Mouse (Mus musculus) cerebellum, adult (tissue): ENCODE results near the gene Sctr.
A peak's percentile ranks its signal among the peaks of the same experiment; 100 is the strongest.

ENCODE experiments used
- ATAC-seq: cut with Nextera tagmentation; 2 replicates; pipeline ENCODE4 v1.9.2; 2017; ENCODE audit warnings: mild to moderate bottlenecking, moderate library complexity, mixed read lengths; ENCODE audit not compliant: insufficient number of reproducible peaks, low FRiP score, low TSS enrichment

The Sctr gene

DNA sequence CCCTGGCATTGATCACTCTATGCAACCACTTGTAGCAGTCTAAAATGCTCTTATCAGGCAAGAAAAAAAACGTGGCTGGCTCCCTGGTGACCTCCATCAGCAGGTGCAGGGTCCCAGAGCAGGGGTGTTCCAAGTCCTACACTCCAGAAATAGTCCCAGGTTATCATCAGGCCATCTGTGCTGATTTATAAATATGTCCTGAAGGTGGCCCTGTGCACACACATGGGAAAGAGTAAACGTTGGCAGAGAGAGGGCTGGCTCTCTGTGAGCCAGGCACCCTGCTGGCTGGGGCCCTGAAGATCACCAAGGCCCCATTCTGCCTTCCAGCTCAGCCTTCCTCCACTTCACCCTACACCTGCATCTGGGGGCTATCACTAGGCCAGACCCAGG lies 18.4 kb downstream of the Sctr start:
- ATAC-seq = no peak

GRCm38 (mm10) chr1:120027693-120028092 lies 21.0 kb downstream of the Sctr start:
- ATAC-seq = no peak

DNA sequence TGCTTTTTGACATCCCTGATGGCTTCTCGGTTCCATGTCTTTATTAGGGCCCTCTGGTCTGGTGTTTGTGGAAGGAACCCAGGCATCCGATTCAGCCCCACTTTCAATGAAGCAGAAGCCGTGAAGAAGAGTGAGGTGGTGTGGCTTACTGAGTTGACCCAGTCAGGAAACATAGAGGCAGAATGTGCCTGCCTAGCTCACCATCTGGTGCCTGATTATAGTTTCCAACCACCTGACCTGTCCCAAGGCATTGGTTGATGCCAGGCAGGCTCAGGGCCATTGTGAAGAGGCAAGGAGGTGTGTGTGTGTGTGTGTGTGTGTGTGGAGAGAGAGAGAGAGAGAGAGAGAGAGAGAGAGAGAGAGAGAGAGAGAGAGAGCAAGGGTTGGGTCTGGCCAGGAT lies 23.8 kb downstream of the Sctr start:
- peak; percentile 47 for ATAC-seq

DNA sequence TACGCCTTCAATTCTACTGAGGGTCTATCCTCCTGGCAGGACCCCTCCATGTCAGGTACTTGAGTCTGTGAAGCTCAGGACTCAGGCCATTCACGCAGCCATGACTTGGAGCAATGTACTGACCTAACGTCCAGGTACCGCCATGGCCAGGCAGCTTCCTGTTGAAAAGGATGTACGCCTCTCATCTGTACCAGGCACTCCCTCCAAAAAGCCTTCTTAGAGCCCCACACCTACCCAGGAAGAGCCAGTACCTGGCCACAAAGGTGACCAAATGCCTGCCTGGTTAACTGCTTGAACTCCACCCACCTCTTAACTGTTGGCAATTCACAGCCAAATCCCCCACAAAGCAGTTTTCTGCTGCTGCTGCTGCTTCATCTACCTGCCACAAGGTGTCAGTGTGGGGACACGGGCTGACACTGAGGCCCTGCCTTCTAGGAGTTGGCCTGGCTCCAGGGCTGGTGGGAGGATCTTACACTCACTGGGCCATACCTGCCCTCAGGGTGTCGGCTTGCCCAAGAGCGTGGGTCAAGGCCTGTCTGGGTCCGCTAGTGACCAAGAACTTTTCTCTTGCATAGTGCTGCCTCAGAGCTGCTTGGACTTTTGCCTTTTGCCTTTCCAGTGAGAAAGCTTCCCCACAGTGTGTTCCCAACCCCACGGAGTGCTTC lies 26.2 kb downstream of the Sctr start:
- peak; percentile 38; the same call in 1 of the 2 replicates for ATAC-seq

GRCm38 (mm10) chr1:120033469-120033854 lies 26.8 kb downstream of the Sctr start:
- no peak for ATAC-seq

DNA sequence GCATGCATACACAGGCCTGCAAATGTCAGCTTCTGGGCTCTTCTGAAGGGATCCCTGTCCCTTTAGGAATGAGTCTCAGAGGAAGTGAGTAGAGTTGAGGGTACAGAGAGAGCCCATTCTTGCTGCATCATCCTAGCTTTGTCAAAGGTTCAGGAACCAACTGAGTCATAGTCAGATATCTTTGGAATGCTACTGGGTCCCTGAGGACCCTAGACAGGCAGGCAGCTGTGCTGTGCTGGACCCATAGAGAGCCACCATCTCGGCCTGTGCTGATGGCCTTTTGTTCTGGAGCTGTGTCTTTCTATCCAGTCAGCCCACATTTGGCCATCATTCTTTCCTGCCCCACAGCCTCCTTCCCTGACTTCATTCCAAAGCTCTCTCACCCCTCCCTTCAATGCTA lies 28.1 kb downstream of the Sctr start:
- ATAC-seq = no peak

- no peak for ATAC-seq
These were observed 28.9 kb downstream of the Sctr start for GRCm38 (mm10) chr1:120035456-120036034.

DNA sequence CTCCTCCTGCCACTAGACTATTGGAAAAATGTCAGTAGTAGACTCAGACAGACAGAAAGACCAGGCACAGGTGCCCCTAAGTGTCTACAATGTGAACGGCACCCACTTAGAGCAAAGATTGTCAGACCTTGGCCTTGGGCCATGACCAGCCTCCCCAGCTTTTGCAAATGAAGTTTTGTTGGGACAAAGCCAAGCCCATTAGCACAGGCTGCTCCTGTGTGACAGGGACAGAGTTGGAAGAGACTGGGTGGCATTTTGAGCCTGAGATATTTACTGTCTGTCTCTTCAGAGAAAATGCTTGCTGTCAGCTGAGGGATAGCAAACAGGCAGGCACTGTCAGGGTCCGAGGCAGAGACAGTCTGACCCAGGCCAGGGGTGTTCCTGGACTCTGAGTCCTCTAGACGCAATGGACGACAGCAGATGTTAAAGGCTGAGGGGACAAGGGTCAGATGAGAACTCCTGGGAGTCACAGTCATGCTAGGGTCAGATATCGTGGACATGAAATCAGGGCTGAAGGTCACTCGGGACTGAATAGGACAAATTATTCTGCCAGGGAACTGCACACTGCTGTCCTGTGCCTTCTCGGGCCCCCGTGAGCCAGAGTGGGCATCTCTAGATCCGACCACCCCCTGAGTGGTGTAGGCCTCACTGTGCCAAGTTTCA lies 30.5 kb downstream of the Sctr start:
- no peak for ATAC-seq

DNA sequence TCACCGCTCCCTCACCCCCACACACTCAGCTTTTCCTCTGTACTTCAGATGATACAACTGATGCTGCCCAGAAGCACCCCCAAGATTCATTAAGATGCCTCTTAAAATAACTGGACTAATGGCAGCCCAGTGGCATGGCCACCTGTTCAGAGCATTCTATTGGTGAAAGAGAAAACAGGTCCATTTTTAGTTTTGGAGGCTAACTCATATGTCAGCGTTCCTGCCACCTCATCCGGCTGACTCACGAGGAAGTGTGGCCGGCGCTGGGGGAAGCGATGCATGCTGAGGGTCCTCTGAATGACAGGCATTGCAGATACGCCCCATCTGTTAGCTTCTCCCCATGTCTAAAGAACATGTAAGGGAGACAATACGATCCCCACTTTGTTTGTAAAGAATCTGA lies 31.9 kb downstream of the Sctr start:
- ATAC-seq = no peak

GRCm38 (mm10) chr1:120042421-120042820 lies 35.7 kb downstream of the Sctr start:
- no peak for ATAC-seq

- ATAC-seq = no peak
These were observed 37.9 kb downstream of the Sctr start for GRCm38 (mm10) chr1:120044584-120044983.

GRCm38 (mm10) chr1:120047325-120047724 lies 40.6 kb downstream of the Sctr start:
- no peak for ATAC-seq

- ATAC-seq = no peak
These were observed 44.4 kb downstream of the Sctr start for GRCm38 (mm10) chr1:120051070-120051469.

DNA sequence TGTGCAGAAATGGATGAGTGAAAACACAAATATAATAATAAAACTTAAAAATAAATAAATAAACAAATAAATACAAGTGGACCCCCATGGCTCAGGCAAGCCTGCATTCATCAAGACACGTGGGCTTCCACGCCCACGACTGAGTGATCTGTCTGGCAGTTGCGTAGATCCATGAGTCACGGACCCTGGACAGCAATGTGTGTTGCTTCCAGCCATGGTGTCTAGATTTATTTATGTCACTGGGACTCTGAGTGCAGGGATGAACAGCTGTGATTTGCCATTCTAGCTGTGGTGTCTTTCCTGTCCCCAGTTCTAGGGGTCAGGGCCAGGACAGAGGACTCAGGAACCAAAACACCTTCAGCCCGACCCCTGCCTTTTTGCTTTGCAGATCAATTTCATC lies 48.3 kb downstream of the Sctr start:
- no peak for ATAC-seq

DNA sequence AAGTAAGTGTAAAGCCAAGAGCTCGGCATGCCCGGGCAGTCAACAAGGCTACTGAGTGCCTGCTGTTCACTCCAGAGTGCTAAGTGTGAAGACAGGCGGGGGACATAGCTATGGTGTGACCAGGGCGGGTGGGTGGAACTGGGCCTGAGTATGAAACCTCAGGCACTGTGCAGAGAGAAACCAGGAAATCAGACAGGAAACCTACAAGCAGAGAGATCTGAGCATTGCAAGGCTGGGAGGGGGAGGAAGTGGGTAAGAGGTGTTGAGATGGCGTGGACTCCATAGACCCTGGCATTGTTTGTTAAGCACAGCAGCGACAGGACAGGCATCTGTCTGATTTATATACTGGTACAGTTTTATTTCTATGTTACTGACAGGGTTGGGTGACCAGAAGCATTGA lies 48.8 kb downstream of the Sctr start:
- no peak for ATAC-seq

DNA sequence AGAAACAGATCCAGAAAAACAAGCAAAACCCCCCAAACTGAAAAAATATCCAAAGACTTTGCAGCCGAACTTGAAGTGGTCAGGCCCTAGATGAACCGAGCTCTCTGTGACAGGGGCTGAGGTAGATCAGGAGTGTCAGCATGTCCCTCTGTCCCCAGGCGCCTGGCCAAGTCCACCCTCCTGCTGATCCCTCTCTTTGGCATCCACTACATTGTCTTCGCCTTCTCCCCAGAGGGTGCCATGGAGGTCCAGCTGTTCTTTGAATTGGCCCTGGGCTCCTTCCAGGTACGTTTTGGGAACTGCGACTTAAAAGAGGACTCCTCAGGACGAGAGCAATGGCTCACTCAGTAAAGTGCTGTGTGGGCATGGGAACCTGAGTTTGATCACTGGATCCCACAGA lies 49.5 kb downstream of the Sctr start:
- ATAC-seq = no peak

- no peak for ATAC-seq
These were observed 50.4 kb downstream of the Sctr start for GRCm38 (mm10) chr1:120057044-120057443.

GRCm38 (mm10) chr1:120057674-120058430 lies 51.2 kb downstream of the Sctr start:
- ATAC-seq = no peak

- no peak for ATAC-seq
These were observed 54.0 kb downstream of the Sctr start for GRCm38 (mm10) chr1:120060687-120061086.

- ATAC-seq = no peak
These were observed 55.5 kb downstream of the Sctr start for GRCm38 (mm10) chr1:120062231-120062630.

DNA sequence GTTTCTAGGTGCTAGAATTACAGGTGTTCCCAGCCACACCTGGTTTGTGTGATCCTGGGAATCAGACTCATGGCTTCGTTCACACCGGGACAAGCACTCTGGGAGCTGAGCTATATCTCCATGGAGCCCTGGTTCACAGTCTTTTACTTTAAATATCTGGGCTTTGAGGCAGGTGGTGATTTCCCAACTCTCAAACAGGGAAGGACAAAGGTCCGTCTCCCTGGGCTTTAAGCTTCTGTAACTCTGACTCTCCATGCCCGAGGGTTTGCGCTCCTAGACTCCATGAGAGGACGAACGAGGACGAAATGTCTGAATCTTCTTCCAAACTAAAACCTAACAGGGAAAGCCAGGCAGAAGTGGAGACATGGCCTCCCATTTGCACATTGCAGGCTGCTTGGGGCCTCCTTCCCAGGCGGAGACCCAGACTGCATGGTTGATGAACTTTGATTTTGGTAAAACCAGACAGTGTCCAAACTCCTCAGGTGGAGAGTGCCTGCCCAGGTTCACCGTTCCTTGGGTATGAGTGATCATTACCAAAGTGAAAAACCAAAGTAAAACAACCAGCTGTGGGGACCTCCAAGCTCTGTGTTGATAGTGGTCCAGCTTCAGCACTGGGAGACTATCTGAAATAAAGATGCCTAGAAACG lies 57.5 kb downstream of the Sctr start:
- ATAC-seq = no peak
